Mouse (Mus musculus): ENCODE measurements around the gene Cmpk1.

The Cmpk1 gene

DNA sequence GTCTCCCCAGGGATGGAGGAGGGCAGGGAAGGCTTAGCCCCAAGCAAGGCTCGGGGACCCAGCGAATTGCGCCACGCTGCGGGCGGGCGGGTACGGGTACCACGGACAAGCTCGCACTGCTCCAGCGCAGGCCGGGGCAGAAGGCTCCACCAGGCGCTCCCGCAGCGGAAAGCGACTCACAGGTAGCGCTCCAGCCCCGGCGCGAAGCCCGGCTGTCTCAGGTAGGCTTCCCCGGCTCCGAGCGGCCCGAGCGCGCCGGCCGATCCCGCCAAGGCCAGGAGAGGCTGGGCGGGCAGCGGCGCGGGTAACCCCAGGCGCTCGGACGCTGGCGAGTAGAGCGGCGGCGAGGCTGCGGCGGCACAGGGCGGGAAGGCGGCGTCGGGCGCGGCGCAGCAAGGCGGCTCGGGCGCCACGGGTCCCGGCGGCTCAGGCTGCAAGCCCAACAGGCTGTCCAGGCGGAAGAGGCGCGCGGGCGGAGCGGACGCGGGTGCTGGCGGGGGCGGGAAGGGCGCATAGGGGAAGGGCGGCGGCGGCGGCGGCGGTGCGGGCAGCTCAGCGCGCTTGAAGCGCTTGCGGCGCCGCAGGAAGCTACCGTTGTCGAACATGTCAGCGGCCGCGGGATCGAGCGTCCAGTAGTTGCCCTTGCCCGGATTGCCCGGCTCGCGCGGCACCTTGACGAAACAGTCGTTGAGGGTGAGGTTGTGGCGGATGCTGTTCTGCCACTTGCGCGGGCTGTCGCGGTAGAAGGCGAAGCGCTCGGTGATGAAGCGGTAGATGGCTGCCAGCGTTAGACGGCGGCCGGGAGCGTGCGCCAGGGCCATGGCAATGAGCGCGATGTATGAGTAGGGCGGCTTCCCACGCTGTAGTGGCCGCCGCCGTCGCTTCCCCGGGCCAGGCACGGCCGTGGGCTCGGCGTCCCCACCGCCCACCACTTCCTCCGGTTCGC is 61.8 kb downstream of the Cmpk1 start:
- no peak for TF ChIP-seq GATA4 (IDR thresholded peaks at IDR 0.05; ENCODE audit: insufficient replicate concordance, low read length)

GRCm38 (mm10) chr4:114917091-114917490 is 70.0 kb downstream of the Cmpk1 start:
- TF ChIP-seq GATA4 (IDR thresholded peaks at IDR 0.05; ENCODE audit: insufficient replicate concordance, low read length), result no peak

DNA sequence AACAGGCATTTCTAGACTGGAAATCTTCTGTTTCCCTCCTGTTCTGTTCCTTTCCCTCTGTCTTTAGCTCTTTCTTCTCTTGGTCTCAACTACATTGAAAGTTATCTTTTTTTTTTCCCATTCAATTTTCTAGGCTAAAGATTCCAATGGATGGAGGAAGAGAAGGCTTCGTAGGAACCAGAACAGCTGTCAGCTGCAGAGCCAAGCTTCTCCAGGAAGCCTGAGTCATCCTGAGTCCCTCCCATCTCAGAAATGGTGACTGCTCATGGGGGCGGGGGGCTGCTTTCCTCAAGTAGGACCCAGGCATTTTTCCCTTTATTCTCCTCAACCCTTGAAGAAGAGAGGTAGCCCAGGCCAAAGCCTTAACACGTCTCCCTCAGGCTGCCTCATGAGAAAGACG is 71.0 kb downstream of the Cmpk1 start:
- no peak for TF ChIP-seq GATA4 (IDR thresholded peaks at IDR 0.05; ENCODE audit: insufficient replicate concordance, low read length)

GRCm38 (mm10) chr4:114913594-114913962 is 73.5 kb downstream of the Cmpk1 start:
- TF ChIP-seq GATA4 (IDR thresholded peaks at IDR 0.05; ENCODE audit: insufficient replicate concordance, low read length), result no peak

DNA sequence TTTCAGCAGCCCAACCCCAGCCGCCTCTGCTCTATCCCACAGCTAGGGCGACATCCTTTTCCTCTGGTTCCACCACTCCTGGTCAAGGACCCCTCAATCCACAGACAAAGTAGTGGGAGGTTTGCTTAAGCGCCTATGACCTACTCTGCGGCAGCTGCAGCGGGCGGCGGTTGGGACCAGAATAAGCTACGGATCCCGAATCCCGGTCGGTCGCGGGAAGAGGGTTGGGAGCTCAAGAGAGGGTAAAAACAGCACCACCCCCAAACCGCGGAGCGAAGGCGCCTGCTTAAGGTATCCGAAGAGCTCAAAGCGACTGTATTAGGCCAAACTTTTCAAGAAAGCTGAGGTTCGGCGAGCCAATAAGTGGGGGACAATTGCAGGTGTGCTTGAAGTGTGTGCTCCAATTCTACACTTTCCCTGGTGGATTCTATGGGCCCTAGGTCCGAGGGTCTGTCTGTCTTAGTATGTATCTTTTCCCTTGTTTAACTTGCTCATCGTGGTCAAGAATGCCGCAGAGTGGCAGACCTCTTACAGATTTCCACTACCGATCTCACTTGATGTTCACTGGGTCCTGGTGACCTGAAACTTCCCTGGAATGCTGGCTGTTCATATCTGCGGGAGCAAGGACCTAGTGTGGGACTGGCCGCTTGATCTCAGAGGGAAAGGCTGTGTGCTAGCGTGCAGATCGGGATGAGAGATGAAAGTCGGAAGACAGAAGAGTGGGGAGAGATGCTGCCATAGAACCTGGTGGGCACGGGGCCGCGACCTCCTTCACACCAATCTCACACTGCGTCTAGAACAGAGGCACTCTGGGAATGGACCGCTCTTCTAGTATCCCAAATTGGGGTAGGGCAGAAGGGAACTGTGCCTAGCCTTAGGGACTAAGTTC is 74.1 kb downstream of the Cmpk1 start:
- no peak for TF ChIP-seq GATA4 (IDR thresholded peaks at IDR 0.05; ENCODE audit: insufficient replicate concordance, low read length)

GRCm38 (mm10) chr4:114909602-114910484 is 77.2 kb downstream of the Cmpk1 start:
- TF ChIP-seq GATA4 (IDR thresholded peaks at IDR 0.05; ENCODE audit: insufficient replicate concordance, low read length), result no peak
